Mouse (Mus musculus) midbrain, embryonic 10.5 days (tissue): ENCODE measurements around the gene Ppp3r1. TPM values are rescaled to one million over a fixed set of nuclear protein-coding genes. Genes with fewer than 3 reads are reported as not detected.
"Not testable (repeated sequence)": the region's sequence is repeated elsewhere in the genome, so short reads cannot be mapped to it uniquely, and the experiment has no call there.

Experiments used
- DNase-seq: peaks from one replicate; pipeline ENCODE4 v3.0.0-alpha.2; 2017; ENCODE audit warnings: low spot score
- H3K27ac ChIP-seq: fragments of 300-500 bp; sonication (generic); replicated peaks from 2 replicates; pipeline ENCODE4 v1.5.1; 2016; ENCODE audit warnings: mild to moderate bottlenecking
- H3K27me3 ChIP-seq: fragments of 300-500 bp; sonication (generic); 2 replicates; pipeline ENCODE4 v1.6.1; 2016; ENCODE audit warnings: low read depth, mild to moderate bottlenecking; ENCODE audit not compliant: poor library complexity, severe bottlenecking
- H3K36me3 ChIP-seq: fragments of 300-500 bp; sonication (generic); 2 replicates; pipeline ENCODE4 v1.6.1; 2016; ENCODE audit warnings: mild to moderate bottlenecking, moderate library complexity
- H3K4me1 ChIP-seq: fragments of 300-500 bp; sonication (generic); 2 replicates; pipeline ENCODE4 v1.6.1; 2016
- H3K4me3 ChIP-seq: fragments of 300-500 bp; sonication (generic); 2 replicates; pipeline ENCODE4 v1.5.1; 2016; ENCODE audit warnings: mild to moderate bottlenecking, moderate library complexity
- H3K9me3 ChIP-seq: fragments of 300-500 bp; sonication (generic); replicated peaks from 2 replicates; pipeline ENCODE4 v1.6.1; 2016; ENCODE audit warnings: mild to moderate bottlenecking
- WGBS: fragments of 180-500 bp; shearing (Covaris S2); methylation state at CpG from one replicate; pipeline ENCODE4 v1.1.7; 2016; 5-methylcytosine and 5-hydroxymethylcytosine counted together
- polyA plus RNA-seq: library from polyadenylated mRNA; unstranded; fragments of >200 nt; fragmentation: Nextera tagmentation; extraction: Ambion mirVana; gene quantifications from 2 replicates; pipeline ENCODE4 v1.2.1, GENCODE M21; 2016

Ppp3r1 gene
- polyA plus RNA-seq, 1 experiment from 2014 or later: 77.3 TPM

DNA sequence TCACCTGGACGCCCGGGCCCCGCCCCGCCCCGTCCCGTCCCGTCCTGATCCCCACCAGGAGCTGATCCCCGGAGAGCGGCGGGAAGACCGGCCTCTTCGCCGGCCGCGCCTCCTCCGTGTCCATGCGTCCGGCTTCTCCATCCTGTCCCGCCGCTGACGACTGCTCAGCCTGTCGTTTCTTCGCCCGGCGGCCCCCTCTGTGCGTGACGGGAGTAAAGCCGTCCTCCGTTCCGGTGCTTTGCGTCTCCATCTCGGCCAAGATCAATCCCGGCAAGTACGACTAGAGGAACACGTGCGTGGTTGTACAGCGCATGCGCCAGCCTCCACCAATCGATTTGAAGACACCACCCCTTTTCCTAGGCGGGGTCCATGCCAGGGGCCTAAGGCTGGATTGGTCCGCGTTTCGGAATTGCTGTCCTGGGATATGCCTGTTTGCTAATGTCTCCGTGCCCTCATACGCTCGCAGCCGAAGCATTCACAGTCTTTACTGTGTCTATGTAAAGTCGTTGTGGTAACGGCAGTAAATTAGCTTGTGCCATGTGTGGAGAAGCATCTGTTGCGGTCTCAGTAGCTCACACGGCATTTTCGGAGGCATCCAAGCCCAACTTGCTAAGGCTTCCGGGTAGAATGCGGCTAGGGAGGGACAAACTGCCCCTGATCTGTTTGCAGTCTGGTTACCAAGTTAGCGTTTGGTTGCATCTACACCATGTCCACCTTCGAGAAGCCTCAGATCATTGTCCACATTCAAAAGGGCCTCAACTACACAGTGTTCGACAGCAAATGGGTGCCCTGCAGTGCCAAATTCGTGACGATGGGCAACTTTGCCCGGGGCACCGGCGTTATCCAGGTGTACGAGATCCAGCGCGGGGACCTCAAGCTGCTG, 52.4 kb downstream of the Ppp3r1 start, which contains the start of gene Pno1:
Gene Pno1, minus strand, starts transcription at position 311 of the 883 bp plus-strand sequence.
- Histone ChIP-seq H3K4me1 (peaks cover 26% of the 10 kb centered on the region), H3K9me3 (no peaks in the 10 kb centered on the region), H3K36me3 (peaks cover 30% of the 10 kb centered on the region), H3K27me3 (no peaks in the 10 kb centered on the region), H3K4me3 (peak within 1 kb of the TSS; percentile 92), H3K27ac (peak within 1 kb of the TSS; percentile 98)
- WGBS: under 1% methylated on average over 65 of the region's 65 CpGs
- DNase-seq: peak; percentile 96

DNA sequence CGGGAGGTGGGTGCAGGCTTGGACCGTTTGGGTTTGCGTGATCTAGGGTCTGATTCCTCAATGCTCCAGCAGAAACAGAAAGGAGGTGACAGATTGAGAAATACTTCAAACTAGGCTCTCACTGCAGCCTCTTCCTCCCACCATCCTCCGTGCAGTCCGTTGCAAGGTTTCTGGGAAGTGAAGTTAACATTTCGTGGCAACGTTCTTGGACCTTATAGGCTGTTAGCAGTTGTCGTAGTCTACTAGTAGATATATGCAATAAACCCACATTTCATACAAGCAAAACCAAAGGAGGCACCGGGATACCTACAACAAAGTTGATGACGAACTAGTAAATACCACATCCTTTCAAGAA, 53.1 kb downstream of the Ppp3r1 start:
- peaks cover 26% of the 10 kb centered on the region for H3K4me1 ChIP-seq
- no peaks in the 10 kb centered on the region for H3K27me3 ChIP-seq
- WGBS: 3% methylated on average over 10 of the region's 10 CpGs
- no peaks in the 10 kb centered on the region for H3K9me3 ChIP-seq
- H3K4me3 ChIP-seq: peak overlapping the region; percentile 92
- H3K36me3 ChIP-seq: peaks cover 24% of the 10 kb centered on the region
- no peak for DNase-seq
- peak overlapping the region; percentile 98 for H3K27ac ChIP-seq

DNA sequence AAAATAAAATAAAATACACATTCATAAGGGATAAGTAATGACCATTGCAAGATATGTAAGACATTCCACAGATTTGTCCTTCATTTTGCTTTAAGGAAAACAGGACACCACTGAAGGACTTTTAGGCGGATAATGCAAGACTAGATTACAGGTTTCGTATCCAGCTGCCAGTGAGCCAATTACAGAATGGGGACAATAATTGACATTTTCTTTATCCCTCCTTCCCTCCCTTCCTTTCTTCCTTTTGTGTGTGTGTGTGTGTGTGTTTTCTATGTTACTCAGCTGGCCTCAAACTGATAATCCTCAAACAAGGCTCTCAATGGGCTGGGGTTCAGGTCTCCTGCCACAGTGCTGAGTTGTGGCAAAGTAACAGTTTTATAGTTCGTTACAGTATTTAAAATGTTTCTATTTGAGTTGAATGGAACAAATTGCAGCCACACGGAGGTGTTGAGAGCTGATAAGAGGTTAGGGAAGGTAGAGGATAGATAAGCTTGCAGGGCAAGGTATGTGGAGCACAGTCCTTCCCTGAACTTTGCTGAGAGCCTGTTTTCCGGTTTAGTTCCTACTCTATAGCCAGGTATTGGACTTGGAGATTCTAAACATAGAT, 53.9 kb downstream of the Ppp3r1 start:
- DNase-seq: no peak
- Histone ChIP-seq H3K36me3 (peaks cover 15% of the 10 kb centered on the region), H3K27me3 (no peaks in the 10 kb centered on the region), H3K4me3 (peak overlapping the region; percentile 92), H3K27ac (no peak overlapping the region), H3K4me1 (peaks cover 26% of the 10 kb centered on the region), H3K9me3 (no peaks in the 10 kb centered on the region)
- WGBS: 87% methylated on average over 5 of the region's 5 CpGs

- DNase-seq: no peak
- H3K9me3 ChIP-seq: no peaks in the 10 kb centered on the region
- 90% methylated on average over 3 of the region's 3 CpGs for WGBS
- no peak overlapping the region for H3K4me3 ChIP-seq
- peaks cover 3% of the 10 kb centered on the region; the same call in 1 of the 2 replicates for H3K36me3 ChIP-seq
- no peaks in the 10 kb centered on the region for H3K27me3 ChIP-seq
- peaks cover 20% of the 10 kb centered on the region for H3K4me1 ChIP-seq
- H3K27ac ChIP-seq: no peak overlapping the region
Measured at GRCm38 (mm10) chr11:17215475-17215874, 56.4 kb downstream of the Ppp3r1 start.

DNA sequence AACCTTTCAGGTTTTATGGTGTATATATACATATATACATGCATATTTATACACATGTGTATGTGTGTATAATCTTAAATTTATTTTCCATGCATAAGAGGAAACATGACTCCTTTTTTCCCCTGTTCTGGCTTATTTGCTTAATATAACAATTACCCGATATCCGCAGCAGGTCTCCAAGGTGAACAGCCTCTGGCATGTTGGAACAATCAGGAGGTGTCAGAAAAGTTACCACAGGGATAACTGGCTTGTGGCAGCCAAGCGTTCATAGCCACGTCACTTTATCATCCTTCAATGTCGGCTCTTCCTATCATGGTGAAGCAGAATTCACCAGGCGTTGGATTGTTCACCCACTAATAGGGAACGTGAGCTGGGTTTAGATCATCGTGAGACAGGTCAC, 62.1 kb downstream of the Ppp3r1 start:
- no peak for DNase-seq
- H3K4me3 ChIP-seq: no peak overlapping the region
- peaks cover 44% of the 10 kb centered on the region for H3K36me3 ChIP-seq
- no peaks in the 10 kb centered on the region for H3K9me3 ChIP-seq
- no peaks in the 10 kb centered on the region for H3K27me3 ChIP-seq
- no peak overlapping the region for H3K27ac ChIP-seq
- H3K4me1 ChIP-seq: no peaks in the 10 kb centered on the region
- 95% methylated on average over 8 of the region's 8 CpGs for WGBS

DNA sequence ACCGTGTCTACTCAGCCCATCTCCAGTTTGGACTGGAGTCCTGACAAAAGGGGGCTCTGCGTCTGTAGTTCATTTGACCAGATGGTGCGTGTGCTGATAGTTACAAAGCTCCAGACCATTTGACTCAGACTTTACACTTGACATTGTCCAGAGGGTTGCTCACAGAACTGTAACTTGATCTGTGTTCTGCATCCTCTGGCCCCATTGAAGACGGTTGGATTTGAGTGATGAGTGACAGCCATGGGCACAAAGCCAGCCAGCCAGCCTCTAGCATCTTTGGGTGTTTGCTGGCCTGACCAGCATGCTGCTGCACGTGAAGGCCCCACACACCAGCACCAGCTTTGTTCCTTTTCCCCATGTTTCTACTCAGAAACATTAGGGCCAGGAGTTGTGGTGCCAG, 73.7 kb downstream of the Ppp3r1 start:
- H3K27ac ChIP-seq: no peak overlapping the region
- no peak for DNase-seq
- no peaks in the 10 kb centered on the region for H3K27me3 ChIP-seq
- H3K9me3 ChIP-seq: no peaks in the 10 kb centered on the region
- no peak overlapping the region for H3K4me3 ChIP-seq
- 93% methylated on average over 5 of the region's 5 CpGs for WGBS
- H3K4me1 ChIP-seq: no peaks in the 10 kb centered on the region
- peaks cover 60% of the 10 kb centered on the region for H3K36me3 ChIP-seq

GRCm38 (mm10) chr11:17236449-17237037, 77.5 kb downstream of the Ppp3r1 start:
- no peak for DNase-seq
- no peaks in the 10 kb centered on the region for H3K9me3 ChIP-seq
- H3K4me1 ChIP-seq: no peaks in the 10 kb centered on the region
- H3K27me3 ChIP-seq: no peaks in the 10 kb centered on the region
- WGBS: 88% methylated on average over 5 of the region's 5 CpGs
- H3K27ac ChIP-seq: no peak overlapping the region
- peaks cover 36% of the 10 kb centered on the region for H3K36me3 ChIP-seq
- no peak overlapping the region for H3K4me3 ChIP-seq

- H3K4me3 ChIP-seq: not testable (repeated sequence)
- peaks cover 21% of the 10 kb centered on the region for H3K36me3 ChIP-seq
- WGBS: 89% methylated on average over 5 of the region's 5 CpGs
Measured at GRCm38 (mm10) chr11:17238598-17238997, 79.5 kb downstream of the Ppp3r1 start.

DNA sequence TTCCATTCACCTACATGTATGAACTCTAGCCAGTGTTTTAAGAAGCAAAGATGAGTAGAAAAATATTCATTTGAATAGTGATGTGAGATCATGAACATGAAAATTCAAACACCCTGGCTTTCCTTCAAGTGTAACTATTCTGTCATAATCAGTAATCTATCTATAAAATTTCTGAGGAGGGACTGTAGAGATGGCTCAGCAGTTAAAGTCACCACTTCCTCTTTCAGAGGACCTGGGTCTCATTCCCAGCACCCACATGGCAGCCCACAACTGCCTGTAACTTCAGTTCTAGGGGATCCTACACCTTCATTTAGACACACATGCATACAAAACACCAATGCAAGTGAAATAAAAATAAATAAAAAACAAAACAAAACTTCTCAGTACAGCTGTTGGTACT, 89.7 kb downstream of the Ppp3r1 start:
- no peaks in the 10 kb centered on the region for H3K4me1 ChIP-seq
- no peaks in the 10 kb centered on the region for H3K36me3 ChIP-seq
- no peak overlapping the region for H3K27ac ChIP-seq
- DNase-seq: no peak
- no peak overlapping the region for H3K4me3 ChIP-seq
- H3K27me3 ChIP-seq: no peaks in the 10 kb centered on the region
- H3K9me3 ChIP-seq: no peaks in the 10 kb centered on the region

More at GRCm38 (mm10) chr11:17238598-17238997, 79.5 kb downstream of the Ppp3r1 start:
- not testable (repeated sequence) for DNase-seq, H3K4me1 ChIP-seq, H3K27ac ChIP-seq, H3K9me3 ChIP-seq, H3K27me3 ChIP-seq

Other genes with a start within 250 kb of the Ppp3r1 start
- 2.1 and 2.4 TPM in 2 replicates for gene Fbxo48, start 207.9 kb upstream of the Ppp3r1 start, polyA plus RNA-seq
- gene Cnrip1, start 107.7 kb upstream of the Ppp3r1 start, polyA plus RNA-seq: 16.4 and 21.0 TPM in 2 replicates
- 5.4 and 5.5 TPM in 2 replicates for gene Plek, start 106.9 kb upstream of the Ppp3r1 start, polyA plus RNA-seq
- 30.0 and 31.0 TPM in 2 replicates for gene Wdr92, start 22.8 kb downstream of the Ppp3r1 start, polyA plus RNA-seq
- gene Pno1, start 52.3 kb downstream of the Ppp3r1 start, polyA plus RNA-seq: 94.6 and 123 TPM in 2 replicates
- 107 and 111 TPM in 2 replicates for gene C1d, start 98.3 kb downstream of the Ppp3r1 start, polyA plus RNA-seq